Mouse (Mus musculus): ENCODE data around the gene Lrp1.
A peak's percentile ranks its signal among the peaks of the same experiment; 100 is the strongest.
"Not testable (repeated sequence)": the region's sequence is repeated elsewhere in the genome, so short reads cannot be mapped to it uniquely, and the experiment has no call there.

Gene Lrp1

DNA sequence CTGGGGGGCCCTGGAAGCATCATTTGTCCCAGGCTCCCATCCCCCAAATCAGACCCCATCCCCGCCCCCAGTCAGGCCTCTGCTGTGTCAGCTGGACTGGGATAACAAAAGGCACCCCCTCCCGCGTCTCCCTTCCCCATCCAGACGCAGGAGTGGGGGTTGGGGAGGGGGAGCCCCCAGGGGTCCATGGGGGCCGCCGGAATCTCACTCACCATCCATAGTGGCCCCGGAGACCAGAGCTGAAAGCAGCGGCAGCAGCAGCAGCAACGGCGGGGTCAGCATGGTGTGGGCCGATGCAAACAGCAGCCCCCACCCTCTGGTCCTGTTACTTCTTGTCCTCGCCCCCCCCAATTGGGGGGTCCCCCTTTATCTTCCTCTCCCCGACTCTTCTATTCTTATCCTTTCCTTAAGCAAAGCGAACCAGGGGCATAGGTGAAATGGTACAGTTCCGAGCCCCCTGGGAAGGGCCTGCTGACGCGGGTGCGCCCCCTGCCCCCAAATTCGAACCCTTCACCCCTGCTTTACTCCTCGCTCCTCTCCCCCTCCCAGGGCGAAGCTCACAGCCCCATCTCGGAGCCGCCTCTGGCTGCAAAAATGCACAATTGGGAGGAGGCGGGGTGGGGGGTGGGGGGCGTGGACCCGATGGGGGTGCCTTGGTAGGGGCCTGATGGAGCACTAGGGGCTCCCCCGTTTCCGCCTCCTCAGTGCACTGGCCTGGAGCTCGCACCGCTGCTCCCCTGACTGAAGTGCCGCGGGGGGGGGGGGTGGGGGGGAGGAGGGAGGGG, at the start of gene Lrp1:
Gene Lrp1, minus strand, starts transcription at position 743 of the 785 bp plus-strand sequence.
- DNase-seq, result peak; percentile 61 to 75

GRCm38 (mm10) chr10:127670185-127670584, 49.2 kb upstream of the Lrp1 start:
- DNase-seq, result no peak

GRCm38 (mm10) chr10:127669170-127669569, 48.2 kb upstream of the Lrp1 start:
- peak; percentile 69 to 80 for DNase-seq

DNA sequence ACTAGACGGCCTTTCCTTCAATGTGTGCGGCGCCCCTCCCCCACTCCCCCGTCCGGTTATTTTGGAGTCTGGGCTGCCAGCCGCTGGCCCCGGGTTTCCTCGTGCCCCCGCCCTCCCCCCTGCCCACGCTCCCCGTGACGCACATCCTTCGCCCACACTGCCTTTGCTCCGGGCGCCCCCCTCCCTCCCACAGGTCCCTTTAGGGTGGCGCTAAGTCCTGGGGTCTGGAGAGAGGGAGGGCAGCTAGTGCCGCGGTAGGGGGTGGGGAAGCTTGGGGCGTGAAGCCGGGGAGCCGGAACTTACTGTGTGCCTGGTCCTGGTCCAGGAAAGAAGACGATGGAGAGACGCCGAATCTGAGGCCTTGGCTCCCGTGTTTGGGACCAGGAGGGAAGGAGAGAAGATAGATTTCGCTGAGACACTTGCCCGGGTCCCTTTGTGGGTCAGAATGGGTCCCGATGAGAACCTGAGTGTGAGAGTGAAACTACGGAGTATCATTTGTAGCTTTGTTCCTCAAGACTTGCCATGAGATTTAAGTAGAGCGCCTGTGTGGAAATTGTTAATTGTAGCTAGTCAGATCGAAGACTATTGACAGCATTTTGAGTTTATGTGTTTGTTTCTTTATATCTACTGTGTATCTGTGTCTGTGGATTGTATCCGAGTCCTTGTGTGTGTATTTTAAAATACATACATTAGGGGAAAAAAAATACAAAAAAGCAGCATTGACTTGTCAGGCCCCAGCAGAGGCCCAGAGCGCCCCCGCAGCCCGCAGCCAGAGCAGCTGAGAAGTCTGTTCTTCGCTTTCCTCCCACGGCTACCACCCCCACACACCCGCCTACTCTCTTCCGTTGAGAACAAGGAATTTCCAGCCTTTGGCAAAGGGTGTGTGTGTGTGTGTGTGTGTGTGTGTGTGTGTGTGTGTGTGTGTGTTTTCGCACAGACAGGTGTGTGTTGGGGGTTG, 47.4 kb upstream of the Lrp1 start, which contains the start of gene Nab2:
Gene Nab2, minus strand, starts transcription at position 476 of the 958 bp plus-strand sequence.
- DNase-seq, result peak; percentile 88 to 94

GRCm38 (mm10) chr10:127667269-127668092, 46.5 kb upstream of the Lrp1 start:
- peak; percentile 91 to 95 for DNase-seq

DNA sequence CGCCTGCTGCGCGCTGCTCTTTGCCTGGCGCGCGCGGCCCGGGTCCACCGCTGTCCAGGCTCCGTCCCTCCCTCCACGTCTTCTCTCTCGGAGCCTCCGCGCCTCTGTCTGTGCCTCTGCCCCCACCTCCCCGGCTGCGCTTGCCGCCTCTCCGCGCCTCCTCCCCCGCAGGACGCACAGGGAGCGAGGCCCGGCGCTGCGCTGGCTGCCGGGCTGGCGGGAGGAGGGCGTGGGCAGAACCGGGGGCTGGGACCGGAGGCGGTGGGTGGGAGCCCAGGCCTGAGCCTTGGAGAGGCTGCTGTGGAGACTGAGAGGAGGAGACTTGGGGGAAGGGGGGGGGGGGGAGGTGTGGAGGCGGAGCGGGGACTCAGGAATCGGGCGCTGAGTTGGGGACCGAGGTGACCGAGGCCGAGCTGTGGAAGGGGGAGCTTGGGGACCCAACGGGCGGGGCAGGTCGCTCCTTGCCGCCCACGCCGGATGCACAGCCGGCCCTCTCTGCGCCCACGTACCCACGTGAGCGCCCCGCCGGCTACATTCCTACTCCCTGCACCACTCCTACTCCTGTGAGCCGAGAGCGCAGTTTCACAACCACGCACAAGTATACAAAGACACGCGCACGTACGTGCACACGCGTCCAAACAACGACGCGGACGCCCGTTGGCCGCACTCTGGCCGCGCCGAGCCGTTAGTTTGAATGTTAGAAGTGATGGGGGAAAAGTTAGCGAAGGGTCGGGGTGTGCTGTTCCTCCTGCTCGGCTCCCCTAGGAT, 45.7 kb upstream of the Lrp1 start, which contains the start of gene Nemp1:
Gene Nemp1, plus strand, starts transcription at position 401 of the 768 bp plus-strand sequence.
- DNase-seq, result peak; percentile 91 to 94

GRCm38 (mm10) chr10:127665366-127666181, 44.6 kb upstream of the Lrp1 start:
- DNase-seq, result peak; percentile 41 to 62

GRCm38 (mm10) chr10:127664891-127665290, 43.9 kb upstream of the Lrp1 start:
- peak in 1 of 2 experiments; percentile 37 for DNase-seq

GRCm38 (mm10) chr10:127664166-127664565, 43.2 kb upstream of the Lrp1 start:
- DNase-seq, result peak in 1 of 2 experiments; percentile 21

DNA sequence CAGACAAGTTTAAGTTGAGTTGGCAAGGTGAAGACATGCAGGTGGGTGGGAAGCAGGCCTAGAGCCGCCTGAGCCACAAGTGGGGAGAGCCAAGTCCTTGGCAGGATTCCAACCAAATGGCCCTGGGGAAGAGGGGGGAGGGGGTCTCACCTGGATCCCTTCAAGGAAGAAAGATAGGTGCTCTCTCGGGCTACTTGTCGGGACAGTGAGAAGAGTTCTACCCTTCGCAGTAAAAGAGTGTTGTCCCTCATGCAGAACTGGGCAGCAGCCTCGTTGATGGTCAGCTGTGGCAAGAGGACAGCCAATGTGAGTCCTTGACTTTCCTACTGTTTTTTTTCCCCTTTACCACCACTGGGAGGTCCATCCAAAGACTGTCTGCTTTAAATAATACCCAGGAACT, 42.6 kb upstream of the Lrp1 start:
- peak in 1 of 2 experiments; percentile 24 for DNase-seq

DNA sequence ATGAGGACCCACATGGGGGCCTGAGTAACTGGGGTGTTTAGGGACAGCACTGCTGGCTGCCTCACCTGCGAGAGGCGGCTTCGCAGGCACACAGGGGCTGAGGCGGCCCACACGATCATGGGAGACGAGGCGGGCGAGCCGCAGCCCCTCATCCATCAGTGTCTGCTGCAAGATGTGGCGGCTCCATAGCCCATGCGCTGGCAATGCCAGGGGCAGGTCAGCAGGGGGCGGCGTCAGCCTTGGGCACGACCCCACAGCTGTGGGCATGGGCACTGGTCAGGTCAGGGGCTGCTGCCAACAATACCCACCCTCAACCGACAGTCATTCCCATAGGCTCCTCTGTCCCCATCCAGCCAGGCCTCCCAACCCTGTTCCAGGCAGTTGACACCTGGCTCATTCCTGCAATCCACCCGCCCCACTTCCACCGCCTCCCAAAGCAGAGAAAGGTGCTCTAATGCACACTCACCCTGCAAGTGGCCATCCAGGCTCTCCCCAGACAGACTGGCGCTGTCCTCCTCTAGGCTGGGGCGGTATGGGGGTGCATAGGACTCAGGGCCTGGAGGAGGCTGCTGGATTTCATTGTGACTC, 41.8 kb upstream of the Lrp1 start:
- peak; percentile 67 to 77 for DNase-seq

- DNase-seq, result peak; percentile 83 to 90
Observed at GRCm38 (mm10) chr10:127661915-127662663, 41.1 kb upstream of the Lrp1 start.

DNA sequence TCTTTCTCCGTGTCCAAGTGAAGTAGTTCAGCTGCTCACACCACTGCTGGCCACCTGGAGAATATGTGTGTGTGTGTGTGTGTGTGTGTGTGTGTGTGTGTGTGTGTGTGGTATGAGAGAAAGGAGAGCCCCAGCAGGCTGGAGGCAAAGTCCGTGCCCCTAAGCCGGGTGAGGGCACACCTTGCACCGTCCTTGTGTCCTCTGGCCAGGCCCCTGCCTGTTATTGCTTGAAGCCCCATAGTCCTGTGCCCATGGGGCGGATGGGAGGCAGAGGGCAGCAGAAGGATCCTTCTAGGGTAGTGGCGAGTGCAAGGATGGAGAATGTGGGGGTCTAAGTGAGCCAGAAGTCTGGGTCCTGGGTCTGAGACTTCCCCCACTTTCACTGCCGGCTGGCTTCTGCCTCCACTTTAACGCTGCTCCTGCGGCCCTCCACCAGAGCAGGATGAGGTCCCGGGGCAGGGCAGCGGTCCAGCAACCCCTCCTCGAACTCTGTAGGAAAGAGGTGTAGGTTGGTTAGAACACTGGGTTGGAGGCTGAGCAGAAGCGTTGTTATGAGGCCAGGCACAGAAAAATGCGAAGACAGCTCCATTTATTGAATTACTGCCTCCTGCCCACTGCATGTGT, 40.5 kb upstream of the Lrp1 start:
- DNase-seq, result peak; percentile 57 to 70

GRCm38 (mm10) chr10:127659551-127659950, 38.6 kb upstream of the Lrp1 start:
- no peak for DNase-seq

DNA sequence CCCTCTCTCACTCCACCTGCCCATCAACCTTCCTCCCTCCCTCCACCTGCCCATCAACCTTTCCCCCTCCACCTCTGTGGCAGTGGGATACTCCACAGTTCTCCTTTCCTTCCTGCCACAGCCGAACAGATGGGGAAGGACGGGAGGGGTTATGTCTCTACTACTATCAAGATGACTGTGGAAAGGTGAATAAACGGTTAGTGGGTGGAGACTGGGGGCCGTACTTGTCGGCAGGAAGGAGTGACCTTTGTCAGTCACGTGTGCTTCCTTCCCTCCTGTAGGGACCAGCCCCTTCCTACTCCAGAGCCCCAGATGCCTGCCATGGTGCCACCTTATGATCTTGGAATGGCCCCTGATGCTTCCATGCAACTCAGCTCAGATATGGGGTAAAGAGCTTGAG, 37.1 kb upstream of the Lrp1 start:
- DNase-seq, result peak in 1 of 2 experiments; percentile 45

DNA sequence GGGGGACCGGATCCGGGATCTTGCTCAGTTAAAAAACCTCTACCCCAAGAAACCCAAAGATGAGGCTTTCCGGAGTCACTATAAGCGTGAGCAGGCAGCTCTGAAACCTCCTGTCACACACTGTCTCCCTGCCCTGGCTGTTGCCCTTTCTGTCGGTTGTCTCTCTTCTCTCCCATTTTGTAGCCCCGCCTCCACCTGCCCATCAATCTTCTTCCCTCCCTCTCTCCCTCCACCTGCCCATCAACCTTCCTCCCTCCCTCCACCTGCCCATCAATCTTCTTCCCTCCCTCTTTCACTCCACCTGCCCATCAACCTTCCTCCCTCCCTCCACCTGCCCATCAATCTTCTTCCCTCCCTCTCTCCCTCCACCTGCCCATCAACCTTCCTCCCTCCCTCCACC, 36.7 kb upstream of the Lrp1 start:
- DNase-seq, result not testable (repeated sequence)

- DNase-seq, result no peak
Observed at GRCm38 (mm10) chr10:127654970-127655579, 34.1 kb upstream of the Lrp1 start.

GRCm38 (mm10) chr10:127652906-127653638, 32.1 kb upstream of the Lrp1 start:
- DNase-seq, result peak in 1 of 2 experiments; percentile 40

Measured in kidney, postnatal 4 days (tissue).